Mouse (Mus musculus): Measurements from ENCODE around the gene Fancc. TPM values are rescaled to one million over a fixed set of nuclear protein-coding genes. Genes with fewer than 3 reads are reported as not detected.

The Fancc gene
- polyA plus RNA-seq, 1 experiment: 8.1 TPM

DNA sequence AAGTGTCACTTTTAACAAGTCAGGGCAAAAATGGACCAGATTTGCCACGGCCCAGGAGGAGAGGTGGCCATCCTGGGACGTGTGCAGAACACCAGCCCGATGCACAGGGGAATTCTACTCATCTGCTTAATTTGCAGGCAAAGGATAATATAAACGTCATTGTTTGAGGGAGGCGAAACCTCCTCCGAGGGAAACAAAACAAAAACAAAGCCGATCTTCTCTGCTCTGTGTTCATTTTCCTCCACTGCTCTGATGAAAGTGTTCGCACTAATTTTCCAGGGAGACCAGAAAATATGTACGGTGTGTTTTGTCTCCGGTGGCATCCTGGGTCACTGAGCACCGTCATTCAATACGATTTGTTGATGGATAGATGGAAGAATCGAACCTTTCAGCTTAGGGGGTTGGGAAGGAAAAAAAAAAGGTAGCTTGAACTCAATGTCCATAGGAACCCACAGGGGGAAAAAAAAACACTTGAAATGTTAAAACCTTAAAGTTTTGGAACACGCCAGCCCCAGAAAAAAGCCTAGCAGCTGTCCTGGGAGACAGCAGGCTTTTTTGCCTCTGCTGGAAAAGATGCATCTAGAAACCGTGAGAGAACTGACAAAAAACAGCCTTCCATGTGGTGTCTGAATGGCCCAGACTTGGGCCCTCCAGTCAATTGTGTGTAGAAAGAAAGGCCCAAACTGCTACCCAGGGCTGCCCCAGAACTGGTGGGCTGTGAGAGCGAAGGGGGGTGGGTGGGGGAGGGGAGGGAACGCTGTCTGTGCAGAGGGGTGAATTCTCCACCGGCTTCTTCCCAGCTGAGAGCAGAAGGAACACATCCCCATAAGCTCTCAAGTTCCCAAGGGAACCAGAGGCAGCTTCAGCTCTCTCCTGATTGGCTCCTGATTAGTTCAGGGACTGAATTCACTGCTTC lies 10.0 kb downstream of the Fancc start:
- no peak overlapping the region for H3K4me2 ChIP-seq (ENCODE audit: low read depth)

DNA sequence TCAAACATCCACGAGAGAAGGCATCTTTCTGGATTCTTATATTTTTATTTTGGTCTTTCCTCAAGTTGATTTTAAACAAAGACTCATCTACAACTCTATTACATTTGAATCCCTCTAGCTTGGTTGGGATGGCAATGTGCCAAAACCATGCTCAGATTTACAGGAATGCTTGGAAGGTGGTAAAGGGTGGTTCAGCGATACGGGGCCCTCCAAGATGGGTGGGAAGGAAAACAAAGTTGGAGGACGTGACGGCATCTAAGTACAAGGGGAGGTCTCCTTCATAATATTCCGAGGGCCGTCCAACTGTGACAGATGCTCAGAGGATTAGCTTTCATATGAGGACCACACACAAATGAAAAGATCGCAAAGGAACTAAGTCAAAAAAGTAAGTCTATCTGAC lies 21.7 kb downstream of the Fancc start:
- Histone ChIP-seq H3K36me3 (ENCODE audit: control insufficient read depth, insufficient read depth) (no peaks in the 10 kb centered on the region), H3K4me3 (no peak overlapping the region), H3ac (ENCODE audit: control insufficient read depth, insufficient read length) (no peak overlapping the region), H3K79me2 (ENCODE audit: control insufficient read depth, insufficient read depth) (no peaks in the 10 kb centered on the region), H3K4me2 (ENCODE audit: low read depth) (no peak overlapping the region), H3K27me3 (ENCODE audit: control insufficient read depth, insufficient read depth, insufficient read length) (peaks cover 5% of the 10 kb centered on the region)
- no peak for TF ChIP-seq SRF (IDR thresholded peaks at IDR 0.05; ENCODE audit: control insufficient read depth, insufficient read length, low read depth)
- no peak for TF ChIP-seq TCF3 (IDR thresholded peaks at IDR 0.05; ENCODE audit: insufficient read length, low read depth)
- TF ChIP-seq REST (IDR thresholded peaks at IDR 0.05; ENCODE audit: insufficient read depth, insufficient read length): no peak
- TF ChIP-seq MAX (IDR thresholded peaks at IDR 0.05; ENCODE audit: low read depth): no peak
- TF ChIP-seq POLR2AphosphoS2 (IDR thresholded peaks at IDR 0.05; ENCODE audit: insufficient read length, low read depth): no peak
- no peak for TF ChIP-seq POLR2A (IDR thresholded peaks at IDR 0.05; ENCODE audit: insufficient read length, low read depth)
- TF ChIP-seq MYOD1 (IDR thresholded peaks at IDR 0.05; ENCODE audit: control insufficient read depth in 1 of 3, insufficient read length in 2 of 3, low read depth in 2 of 3): no peak
- no peak for TF ChIP-seq MYOG (IDR thresholded peaks at IDR 0.05; ENCODE audit: control insufficient read depth in 1 of 3, insufficient read depth in 1 of 3, insufficient read length in 2 of 3, low read depth in 2 of 3)
- TF ChIP-seq E2F4 (IDR thresholded peaks at IDR 0.05; ENCODE audit: insufficient read depth): no peak
- TF ChIP-seq TCF12 (IDR thresholded peaks at IDR 0.05; ENCODE audit: insufficient read depth, poor library complexity, severe bottlenecking): no peak
- TF ChIP-seq CEBPB (IDR thresholded peaks at IDR 0.05; ENCODE audit: insufficient read depth, poor library complexity, severe bottlenecking): no peak
- TF ChIP-seq USF1 (IDR thresholded peaks at IDR 0.05; ENCODE audit: low read depth): no peak

More for the DNA sequence above, 10.0 kb downstream of the Fancc start:
- Histone ChIP-seq H3K79me2 (ENCODE audit: control insufficient read depth, insufficient read depth) (no peaks in the 10 kb centered on the region), H3ac (ENCODE audit: control insufficient read depth, insufficient read length) (no peak overlapping the region), H3K27me3 (ENCODE audit: control insufficient read depth, insufficient read depth, insufficient read length) (peaks cover 33% of the 10 kb centered on the region), H3K4me3 (no peak overlapping the region), H3K36me3 (ENCODE audit: control insufficient read depth, insufficient read depth) (no peaks in the 10 kb centered on the region)
- TF ChIP-seq POLR2A (IDR thresholded peaks at IDR 0.05; ENCODE audit: insufficient read length, low read depth) (no peak), REST (IDR thresholded peaks at IDR 0.05; ENCODE audit: insufficient read depth, insufficient read length) (no peak), POLR2AphosphoS2 (IDR thresholded peaks at IDR 0.05; ENCODE audit: insufficient read length, low read depth) (no peak), SRF (IDR thresholded peaks at IDR 0.05; ENCODE audit: control insufficient read depth, insufficient read length, low read depth) (no peak), MAX (IDR thresholded peaks at IDR 0.05; ENCODE audit: low read depth) (no peak), MYOD1 (IDR thresholded peaks at IDR 0.05; ENCODE audit: control insufficient read depth in 1 of 3, insufficient read length in 2 of 3, low read depth in 2 of 3) (no peak)

DNA sequence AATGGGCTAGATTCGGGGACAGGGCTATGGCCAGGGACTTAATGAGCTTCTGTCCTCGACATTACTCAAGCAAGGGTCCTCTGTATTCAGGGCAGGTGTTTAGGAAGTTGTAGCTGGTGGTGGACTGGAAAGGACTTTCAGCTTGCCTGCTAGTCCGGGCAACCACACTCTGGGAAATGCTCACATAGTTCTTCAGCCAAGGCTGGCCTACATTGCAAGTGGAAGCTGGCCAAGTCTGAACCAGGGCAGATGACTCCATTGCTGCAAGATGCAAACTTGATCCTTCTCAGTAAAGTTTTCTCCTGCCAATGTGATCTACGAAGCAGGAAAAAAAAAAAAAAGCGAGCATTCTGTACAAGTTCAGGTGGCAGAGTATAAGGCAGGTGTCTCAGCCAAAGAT lies 44.2 kb downstream of the Fancc start:
- no peak overlapping the region for H3K4me3 ChIP-seq
- peaks cover 7% of the 10 kb centered on the region for H3K27me3 ChIP-seq (ENCODE audit: control insufficient read depth, insufficient read depth, insufficient read length)
- H3ac ChIP-seq (ENCODE audit: control insufficient read depth, insufficient read length): no peak overlapping the region
- TF ChIP-seq TCF12 (IDR thresholded peaks at IDR 0.05; ENCODE audit: insufficient read depth, poor library complexity, severe bottlenecking): no peak
- TF ChIP-seq MAX (IDR thresholded peaks at IDR 0.05; ENCODE audit: low read depth): no peak
- H3K36me3 ChIP-seq (ENCODE audit: control insufficient read depth, insufficient read depth): no peaks in the 10 kb centered on the region
- H3K4me2 ChIP-seq (ENCODE audit: low read depth): no peak overlapping the region
- H3K79me2 ChIP-seq (ENCODE audit: control insufficient read depth, insufficient read depth): no peaks in the 10 kb centered on the region

DNA sequence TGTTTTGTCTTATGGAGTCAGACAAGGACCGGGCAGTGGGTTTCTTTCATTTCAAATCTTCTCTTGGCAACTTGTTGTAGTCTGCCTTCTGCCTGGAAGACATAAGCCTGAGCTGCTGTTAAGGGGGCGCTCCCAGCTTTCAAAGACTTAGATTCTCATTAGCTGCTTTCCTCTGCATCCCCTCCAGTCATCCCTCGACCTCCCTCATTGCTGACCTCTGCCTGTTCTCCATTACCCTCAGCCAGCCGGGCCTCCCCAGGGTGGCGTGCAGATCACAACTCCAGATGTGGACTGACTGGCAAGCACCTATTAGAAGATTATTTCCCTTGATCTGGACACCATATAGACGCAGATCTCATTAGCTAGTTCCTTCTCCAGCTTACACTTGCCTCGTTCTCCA lies 45.9 kb downstream of the Fancc start:
- no peak overlapping the region for H3ac ChIP-seq (ENCODE audit: control insufficient read depth, insufficient read length)
- TF ChIP-seq CEBPB (IDR thresholded peaks at IDR 0.05; ENCODE audit: insufficient read depth, poor library complexity, severe bottlenecking) (no peak), POLR2A (IDR thresholded peaks at IDR 0.05; ENCODE audit: insufficient read length, low read depth) (no peak), POLR2AphosphoS2 (IDR thresholded peaks at IDR 0.05; ENCODE audit: insufficient read length, low read depth) (no peak), TCF12 (IDR thresholded peaks at IDR 0.05; ENCODE audit: insufficient read depth, poor library complexity, severe bottlenecking) (no peak), SRF (IDR thresholded peaks at IDR 0.05; ENCODE audit: control insufficient read depth, insufficient read length, low read depth) (no peak), REST (IDR thresholded peaks at IDR 0.05; ENCODE audit: insufficient read depth, insufficient read length) (no peak), E2F4 (IDR thresholded peaks at IDR 0.05; ENCODE audit: insufficient read depth) (no peak), MAX (IDR thresholded peaks at IDR 0.05; ENCODE audit: low read depth) (no peak), TCF3 (IDR thresholded peaks at IDR 0.05; ENCODE audit: insufficient read length, low read depth) (no peak)

DNA sequence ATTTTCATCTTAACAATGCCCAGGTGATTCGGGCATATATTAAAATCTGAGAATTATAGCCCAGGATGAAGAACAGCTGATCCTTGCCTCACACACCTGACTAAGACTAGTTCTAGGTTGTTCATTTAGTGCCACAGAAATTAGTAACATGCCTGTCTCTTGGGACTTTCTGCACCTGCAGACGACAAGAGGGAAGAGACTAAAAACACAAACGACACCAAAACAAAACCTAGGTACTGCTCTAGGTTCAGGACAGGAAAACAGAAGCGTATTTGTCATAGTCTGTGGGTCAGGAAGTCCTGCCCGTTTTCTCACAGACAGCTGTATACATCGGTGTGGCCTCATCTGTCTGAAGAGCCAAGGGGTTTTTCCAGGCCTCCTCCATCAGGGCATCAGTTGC lies 51.7 kb downstream of the Fancc start:
- Histone ChIP-seq H3K79me2 (ENCODE audit: control insufficient read depth, insufficient read depth) (no peaks in the 10 kb centered on the region), H3K4me2 (ENCODE audit: low read depth) (no peak overlapping the region), H3K4me3 (no peak overlapping the region), H3K36me3 (ENCODE audit: control insufficient read depth, insufficient read depth) (no peaks in the 10 kb centered on the region), H3ac (ENCODE audit: control insufficient read depth, insufficient read length) (no peak overlapping the region), H3K27me3 (ENCODE audit: control insufficient read depth, insufficient read depth, insufficient read length) (peaks cover 9% of the 10 kb centered on the region)
- TF ChIP-seq POLR2A (IDR thresholded peaks at IDR 0.05; ENCODE audit: insufficient read length, low read depth) (no peak), CEBPB (IDR thresholded peaks at IDR 0.05; ENCODE audit: insufficient read depth, poor library complexity, severe bottlenecking) (no peak), E2F4 (IDR thresholded peaks at IDR 0.05; ENCODE audit: insufficient read depth) (no peak)

More for the DNA sequence above, 45.9 kb downstream of the Fancc start:
- no peak overlapping the region for H3K4me2 ChIP-seq (ENCODE audit: low read depth)
- no peak overlapping the region for H3K4me3 ChIP-seq
- H3K36me3 ChIP-seq (ENCODE audit: control insufficient read depth, insufficient read depth): no peaks in the 10 kb centered on the region
- H3K27me3 ChIP-seq (ENCODE audit: control insufficient read depth, insufficient read depth, insufficient read length): peaks cover 7% of the 10 kb centered on the region
- H3K79me2 ChIP-seq (ENCODE audit: control insufficient read depth, insufficient read depth): no peaks in the 10 kb centered on the region

All from myocyte (in vitro differentiated cells).